31 mouse cellular contexts compared by ENCODE assay signal in the genomic region with DNA sequence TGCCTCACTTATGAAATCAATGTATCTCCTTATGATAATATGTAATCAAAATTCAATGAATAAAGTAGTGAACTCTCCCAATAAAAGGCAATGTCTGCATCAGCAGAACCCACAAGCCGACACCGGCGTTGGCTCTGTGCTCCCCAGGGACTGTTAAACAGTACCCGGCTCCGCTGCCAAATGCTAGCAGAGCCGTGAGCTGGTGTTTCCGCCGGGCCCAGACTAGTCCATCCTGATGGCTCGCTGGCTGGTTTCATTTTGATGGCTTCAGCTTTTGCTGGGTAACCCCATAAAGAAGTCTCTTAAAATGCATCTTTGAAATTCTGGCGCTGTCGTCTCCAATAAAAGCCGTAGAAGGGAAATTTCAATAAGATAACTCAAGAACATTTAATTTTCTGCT.
DNase-seq lines count a peak whose midpoint lies in the region; ATAC-seq lines count a peak whose summit lies in the region.
"Had no signal": no experiment of that assay in that cellular context is flagged by ENCODE, and none has a peak within 500 bp of the region (broad histone marks: within the 10 kb centered on the region; RNA-seq: fewer than 3 reads in every experiment).

No protein-coding gene starts in this region.

- no peak for ATAC-seq in hindbrain, embryonic 15.5 days (ENCODE audit: low FRiP score, low read depth)
- no peak for ATAC-seq in hindbrain, embryonic 11.5 days (ENCODE audit: low FRiP score)
- no peak for ATAC-seq in midbrain, embryonic 15.5 days (replicated peaks)
- ATAC-seq: forebrain, embryonic 14.5 days; Patski had no signal

- DNase-seq in cerebellum, adult 18-20 months = peak; percentile 7 to 8
- no peak for DNase-seq in cerebellum, adult 8-10 months
- no peak for DNase-seq in hindbrain, embryonic 11.5 days (ENCODE audit: low spot score)
- no peak for DNase-seq in midbrain, embryonic 10.5 days (ENCODE audit: low spot score)
- DNase-seq in natural killer cell, adult 2 months (ENCODE audit: low spot score in 2 of 2) = no peak
- DNase-seq: adrenal gland, postnatal 10 days; cerebellum, adult 9-11 months; embryo, embryonic 11 days; gastrocnemius, postnatal 25 days; heart, adult 11 months; heart, postnatal 36 days; kidney, adult 18-20 months; kidney, postnatal 25 days; right cerebral cortex, adult 18-20 months; spleen, adult 18-20 months; thymus, postnatal 14 days had no signal

- H3K4me2 ChIP-seq in hindbrain, embryonic 15.5 days = no peak overlapping the region
- no peak overlapping the region for H3K4me2 ChIP-seq in hindbrain, embryonic 11.5 days (replicated peaks; ENCODE audit: low read depth, low read length)
- no peak overlapping the region for H3K4me2 ChIP-seq in midbrain, embryonic 15.5 days
- H3K4me2 ChIP-seq: embryonic facial prominence, embryonic 12.5 days; hindbrain, embryonic 13.5 days; kidney, embryonic 15.5 days; limb, embryonic 13.5 days; liver, embryonic 11.5 days; lung, embryonic 15.5 days; midbrain, embryonic 12.5 days; neural tube, embryonic 15.5 days had no signal

- WGBS in hindbrain, embryonic 15.5 days = 51% methylated on average over 12 of the region's 12 CpGs
- WGBS in hindbrain, embryonic 11.5 days = 86% methylated on average over 12 of the region's 12 CpGs
- 58% methylated on average over 12 of the region's 12 CpGs for WGBS in midbrain, embryonic 15.5 days
- WGBS in midbrain, embryonic 10.5 days = 91% methylated on average over 12 of the region's 12 CpGs

- no peak overlapping the region for H3K9ac ChIP-seq in hindbrain, embryonic 15.5 days
- no peak overlapping the region for H3K9ac ChIP-seq in hindbrain, embryonic 11.5 days (ENCODE audit: low read depth, low read length)
- no peak overlapping the region for H3K9ac ChIP-seq in midbrain, embryonic 15.5 days
- H3K9ac ChIP-seq: embryonic facial prominence, embryonic 12.5 days; hindbrain, embryonic 13.5 days; kidney, embryonic 15.5 days; limb, embryonic 13.5 days; lung, embryonic 15.5 days; midbrain, embryonic 12.5 days; neural tube, embryonic 15.5 days had no signal

- no peak overlapping the region for H3K4me3 ChIP-seq in hindbrain, embryonic 15.5 days
- no peak overlapping the region for H3K4me3 ChIP-seq in hindbrain, embryonic 11.5 days (ENCODE audit: low read depth, low read length)
- H3K4me3 ChIP-seq in midbrain, embryonic 15.5 days = no peak overlapping the region
- no peak overlapping the region for H3K4me3 ChIP-seq in midbrain, embryonic 10.5 days
- H3K4me3 ChIP-seq: embryonic facial prominence, embryonic 12.5 days; heart, embryonic 10.5 days; hindbrain, embryonic 13.5 days; kidney, embryonic 15.5 days; limb, embryonic 13.5 days; lung, embryonic 15.5 days; midbrain, embryonic 12.5 days; myocyte; neural tube, embryonic 15.5 days had no signal

- H3K9me3 ChIP-seq in hindbrain, embryonic 15.5 days = no peaks in the 10 kb centered on the region
- no peaks in the 10 kb centered on the region for H3K9me3 ChIP-seq in hindbrain, embryonic 11.5 days (ENCODE audit: control insufficient read depth, low read length)
- no peaks in the 10 kb centered on the region for H3K9me3 ChIP-seq in midbrain, embryonic 15.5 days
- no peaks in the 10 kb centered on the region for H3K9me3 ChIP-seq in midbrain, embryonic 10.5 days (replicated peaks)
- H3K9me3 ChIP-seq: embryonic facial prominence, embryonic 12.5 days; heart, embryonic 10.5 days; hindbrain, embryonic 13.5 days; kidney, embryonic 15.5 days; limb, embryonic 13.5 days; lung, embryonic 15.5 days; midbrain, embryonic 12.5 days; neural tube, embryonic 15.5 days had no signal

- H3K36me3 ChIP-seq in hindbrain, embryonic 15.5 days = no peaks in the 10 kb centered on the region
- no peaks in the 10 kb centered on the region for H3K36me3 ChIP-seq in hindbrain, embryonic 11.5 days (ENCODE audit: control insufficient read depth, insufficient read depth, low read length)
- H3K36me3 ChIP-seq in midbrain, embryonic 15.5 days (replicated peaks) = no peaks in the 10 kb centered on the region
- no peaks in the 10 kb centered on the region for H3K36me3 ChIP-seq in midbrain, embryonic 10.5 days
- H3K36me3 ChIP-seq: embryonic facial prominence, embryonic 12.5 days; heart, embryonic 10.5 days; hindbrain, embryonic 13.5 days; kidney, embryonic 15.5 days; limb, embryonic 13.5 days; lung, embryonic 15.5 days; midbrain, embryonic 12.5 days; neural tube, embryonic 15.5 days had no signal

- peaks cover 12% of the 10 kb centered on the region for H3K4me1 ChIP-seq in hindbrain, embryonic 15.5 days (replicated peaks)
- no peaks in the 10 kb centered on the region for H3K4me1 ChIP-seq in hindbrain, embryonic 11.5 days (replicated peaks; ENCODE audit: control insufficient read depth, insufficient read depth, low read length)
- H3K4me1 ChIP-seq in midbrain, embryonic 15.5 days = 0 out of 2 replicates have a peak, but pooled peaks cover 11% of the 10 kb centered on the region
- no peaks in the 10 kb centered on the region for H3K4me1 ChIP-seq in midbrain, embryonic 10.5 days
- H3K4me1 ChIP-seq: embryonic facial prominence, embryonic 12.5 days; kidney, embryonic 15.5 days; lung, embryonic 15.5 days; midbrain, embryonic 12.5 days had no signal

- peak overlapping the region; percentile 44; the same call in 1 of the 2 replicates for H3K27ac ChIP-seq in hindbrain, embryonic 15.5 days (replicated peaks)
- H3K27ac ChIP-seq in hindbrain, embryonic 11.5 days (ENCODE audit: low read depth, low read length) = no peak overlapping the region
- H3K27ac ChIP-seq in midbrain, embryonic 15.5 days = 0 out of 2 replicates have a peak overlapping the region, but pooled peaks have one; percentile 24
- H3K27ac ChIP-seq in midbrain, embryonic 10.5 days (replicated peaks) = no peak overlapping the region
- H3K27ac ChIP-seq: embryonic facial prominence, embryonic 12.5 days; heart, embryonic 10.5 days; kidney, embryonic 15.5 days; limb, embryonic 13.5 days; lung, embryonic 15.5 days; midbrain, embryonic 12.5 days; neural tube, embryonic 15.5 days had no signal

- no peaks in the 10 kb centered on the region for H3K27me3 ChIP-seq in hindbrain, embryonic 15.5 days
- H3K27me3 ChIP-seq in hindbrain, embryonic 11.5 days (ENCODE audit: control insufficient read depth, insufficient read depth, low read length) = no peaks in the 10 kb centered on the region
- H3K27me3 ChIP-seq in midbrain, embryonic 15.5 days (replicated peaks) = no peaks in the 10 kb centered on the region
- no peaks in the 10 kb centered on the region for H3K27me3 ChIP-seq in midbrain, embryonic 10.5 days (ENCODE audit: low read depth, poor library complexity, severe bottlenecking)
- H3K27me3 ChIP-seq: CH12.LX; embryonic facial prominence, embryonic 12.5 days; hindbrain, embryonic 13.5 days; kidney, embryonic 15.5 days; limb, embryonic 13.5 days; lung, embryonic 15.5 days; midbrain, embryonic 12.5 days; neural tube, embryonic 15.5 days had no signal

Comparison
In these comparisons a context has a peak if more than half of its experiments do, and no peak if none do; other contexts are left out.
1. DNase-seq: peak in cerebellum, adult 18-20 months (2 of 2); none in cerebellum, adult 8-10 months (single experiment), hindbrain, embryonic 11.5 days (single experiment), midbrain, embryonic 10.5 days (single experiment) and natural killer cell, adult 2 months (0 of 2).
2. H3K27ac ChIP-seq: peak in hindbrain, embryonic 15.5 days (single experiment) and midbrain, embryonic 15.5 days (single experiment); none in hindbrain, embryonic 11.5 days (single experiment) and midbrain, embryonic 10.5 days (single experiment).